Mouse (Mus musculus) activated CD4-positive, CD25-positive, alpha-beta regulatory T cell, adult 9 weeks (primary cell): ENCODE data around the gene Fbxo17. TPM values are rescaled to one million over a fixed set of nuclear protein-coding genes. Genes with fewer than 3 reads are reported as not detected.

ENCODE experiments used
- polyA plus RNA-seq: library from polyadenylated mRNA; unstranded; fragments of 100-300 nt; shearing (Covaris generic); gene quantifications from one replicate; pipeline ENCODE4 v1.2.1, GENCODE M21; 2017

The Fbxo17 gene
- 5.4 TPM for polyA plus RNA-seq

GRCm38 (mm10) chr7:28716590-28717281 is at the start of gene Fbxo17:
Gene Fbxo17 (plus strand): TSS chr7:28716804.

GRCm38 (mm10) chr7:28692545-28693320 is 23.9 kb upstream of the Fbxo17 start, which contains the start of gene Fbxo27:
Gene Fbxo27 (plus strand): TSS chr7:28692849.

GRCm38 (mm10) chr7:28741709-28742438 is 25.3 kb downstream of the Fbxo17 start, which contains the start of the genes Mrps12 and Sars2:
Gene Mrps12 (minus strand): TSS chr7:28741820.
Gene Sars2 (plus strand): TSS chr7:28741992.

GRCm38 (mm10) chr7:28756079-28756478 is 39.5 kb downstream of the Fbxo17 start, which contains the start of gene Ccer2:
Gene Ccer2 (plus strand): TSS chr7:28756174.

DNA sequence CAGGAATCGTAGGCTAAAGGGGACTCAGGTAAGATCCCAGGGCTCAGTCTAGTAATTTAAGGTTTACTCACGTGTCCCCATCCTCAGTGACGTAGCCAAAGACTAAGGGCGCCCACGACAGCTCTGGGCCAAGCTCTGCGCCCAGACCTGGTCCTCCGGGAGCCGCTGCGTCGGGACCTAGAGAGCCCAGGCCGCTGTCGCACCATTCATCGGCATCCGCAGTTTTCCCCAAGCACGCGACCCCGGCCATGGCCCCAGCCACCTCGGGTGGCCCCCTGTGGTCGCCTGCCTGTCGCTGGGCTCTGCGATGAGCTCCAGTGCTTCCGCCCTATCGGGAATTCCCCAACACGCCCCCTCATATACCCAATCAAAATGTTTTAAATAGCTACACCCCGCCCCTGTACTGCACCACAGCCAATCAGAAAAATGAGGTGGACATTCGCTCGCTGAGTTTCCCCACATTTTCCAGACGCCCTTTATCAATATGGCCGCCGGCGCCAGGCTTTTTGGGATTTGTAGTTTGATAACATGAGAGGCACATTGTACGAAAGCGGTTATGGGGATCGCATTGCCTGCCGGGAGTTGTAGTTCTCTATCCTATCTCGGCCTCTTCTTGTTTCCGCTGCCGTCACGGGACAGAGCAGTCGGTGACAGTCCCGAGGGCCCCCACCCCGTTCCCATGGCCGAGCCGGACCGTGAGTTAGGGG is 49.7 kb downstream of the Fbxo17 start, which contains the start of gene Sirt2:
Sirt2 (plus strand) TSS at position 563 of the 707 bp plus-strand sequence.

DNA sequence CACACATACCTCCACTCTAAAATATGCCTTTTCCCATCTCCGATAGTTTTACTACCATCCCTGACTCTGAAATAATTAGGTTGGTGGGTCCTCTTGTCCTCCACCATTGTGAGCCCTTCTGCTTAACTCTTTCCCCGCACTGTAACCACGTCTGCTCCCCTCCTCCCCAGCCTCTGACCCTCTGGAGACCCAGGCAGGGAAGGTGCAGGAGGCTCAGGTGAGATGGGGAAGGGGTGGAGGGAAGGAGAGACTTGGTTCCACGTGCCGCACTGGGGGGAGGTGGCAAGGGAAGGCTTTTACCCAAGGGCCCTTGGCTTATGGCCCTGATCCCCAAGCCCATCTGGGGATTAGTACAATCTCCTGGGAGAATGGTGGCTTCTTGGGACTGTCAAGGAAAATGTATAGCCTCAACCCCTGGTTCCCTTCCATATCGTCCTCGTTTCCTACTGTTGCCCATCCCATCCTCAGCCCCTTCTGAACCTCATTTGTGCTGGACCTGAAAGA is 50.9 kb downstream of the Fbxo17 start, which contains the start of gene Nfkbib:
Nfkbib (minus strand) TSS at position 51 of the 504 bp plus-strand sequence.

Other genes with a start within 250 kb of the Fbxo17 start
- not detected for gene Ifnl2, start 206.3 kb upstream of the Fbxo17 start, polyA plus RNA-seq
- gene Ifnl3, start 194.0 kb upstream of the Fbxo17 start, polyA plus RNA-seq: not detected
- gene Sycn, start 175.9 kb upstream of the Fbxo17 start, polyA plus RNA-seq: not detected
- gene Nccrp1, start 169.6 kb upstream of the Fbxo17 start, polyA plus RNA-seq: 0.42 TPM
- gene Samd4b, start 118.7 kb upstream of the Fbxo17 start, polyA plus RNA-seq: 4.0 TPM
- gene Pak4, start 118.6 kb upstream of the Fbxo17 start, polyA plus RNA-seq: 5.4 TPM
- gene Acp7, start 85.5 kb upstream of the Fbxo17 start, polyA plus RNA-seq: not detected
- gene Fbxo27, start 24.0 kb upstream of the Fbxo17 start, polyA plus RNA-seq: 5.1 TPM
- gene Mrps12, start 25.0 kb downstream of the Fbxo17 start, polyA plus RNA-seq: 110 TPM
- 17.8 TPM for gene Sars2, start 25.2 kb downstream of the Fbxo17 start, polyA plus RNA-seq
- not detected for gene Ccer2, start 39.4 kb downstream of the Fbxo17 start, polyA plus RNA-seq
- gene Sirt2, start 49.9 kb downstream of the Fbxo17 start, polyA plus RNA-seq: 107 TPM
- 122 TPM for gene Nfkbib, start 50.7 kb downstream of the Fbxo17 start, polyA plus RNA-seq
- gene Rinl, start 72.2 kb downstream of the Fbxo17 start, polyA plus RNA-seq: 324 TPM
- 110 TPM for gene Hnrnpl, start 91.7 kb downstream of the Fbxo17 start, polyA plus RNA-seq
- gene Ech1, start 108.4 kb downstream of the Fbxo17 start, polyA plus RNA-seq: 208 TPM
- gene Lgals4, start 117.0 kb downstream of the Fbxo17 start, polyA plus RNA-seq: 25.3 TPM
- 1.2 TPM for gene Lgals7, start 147.0 kb downstream of the Fbxo17 start, polyA plus RNA-seq
- gene Capn12, start 164.6 kb downstream of the Fbxo17 start, polyA plus RNA-seq: 0.12 TPM
- gene Actn4, start 245.5 kb downstream of the Fbxo17 start, polyA plus RNA-seq: 292 TPM